Mouse (Mus musculus) ES-E14 (cell line): ENCODE measurements around the gene Tmem29. TPM values are rescaled to one million over a fixed set of nuclear protein-coding genes. Genes with fewer than 3 reads are reported as not detected.
"Not testable (repeated sequence)": the region's sequence is repeated elsewhere in the genome, so short reads cannot be mapped to it uniquely, and the experiment has no call there.

Experiments
- DNase-seq: peaks from one replicate; pipeline ENCODE4 v3.0.0-alpha.2; 2013; ENCODE audit warnings: low read depth, low spot score
- H3K27ac ChIP-seq: 2 replicates; pipeline ENCODE4 v1.5.1; 2012; ENCODE audit warnings: low read depth, mild to moderate bottlenecking, low read length, moderate library complexity, mixed read lengths; ENCODE audit not compliant: poor library complexity, insufficient read depth, severe bottlenecking
- H3K36me3 ChIP-seq: 2 replicates; pipeline ENCODE4 v1.6.1; 2012; ENCODE audit warnings: mild to moderate bottlenecking, low read length, moderate library complexity, mixed read lengths; ENCODE audit not compliant: control insufficient read depth, poor library complexity, insufficient read depth, severe bottlenecking
- H3K4me1 ChIP-seq, 2 experiments: fragments of 150-350 bp in 1 of 2; sonication (generic) in 1 of 2; 2 replicates each; pipeline ENCODE4 v1.6.1; 2012; ENCODE audit warnings: low read length in 2 of 2, mild to moderate bottlenecking in 1 of 2, mixed read lengths in 1 of 2; ENCODE audit not compliant: control insufficient read depth in 2 of 2, insufficient read depth in 2 of 2, poor library complexity in 1 of 2
- H3K4me3 ChIP-seq, 2 experiments: fragments of 150-350 bp in 1 of 2; sonication (generic) in 1 of 2; 2 replicates each; pipeline ENCODE4 v1.5.1; 2012; ENCODE audit warnings: low read length in 2 of 2, low read depth in 1 of 2, mild to moderate bottlenecking in 1 of 2, mixed read lengths in 1 of 2; ENCODE audit not compliant: insufficient read depth in 1 of 2, poor library complexity in 1 of 2, severe bottlenecking in 1 of 2
- H3K9ac ChIP-seq: 2 replicates; pipeline ENCODE4 v1.6.1; 2012; ENCODE audit warnings: low read depth, mild to moderate bottlenecking, low read length, mixed read lengths; ENCODE audit not compliant: poor library complexity, insufficient read depth, severe bottlenecking
- H3K9me3 ChIP-seq: fragments of 150-350 bp; sonication (generic); 2 replicates; pipeline ENCODE4 v1.6.1; 2012; ENCODE audit warnings: low read depth, mild to moderate bottlenecking, low read length; ENCODE audit not compliant: control insufficient read depth, insufficient read depth
- CHD2 ChIP-seq: IDR thresholded peaks from 2 replicates; pipeline ENCODE4 v1.6.1; 2014; ENCODE audit warnings: mild to moderate bottlenecking, low read depth, low read length, inconsistent platforms
- HCFC1 ChIP-seq: IDR thresholded peaks from 2 replicates; pipeline ENCODE4 v1.6.1; 2012; ENCODE audit warnings: low read length, inconsistent platforms, borderline replicate concordance; ENCODE audit not compliant: insufficient read depth
- MAFK ChIP-seq: IDR thresholded peaks from 2 replicates; pipeline ENCODE4 v1.6.1; 2014; ENCODE audit warnings: mild to moderate bottlenecking, low read depth, low read length, inconsistent platforms; ENCODE audit not compliant: insufficient read depth
- ZC3H11A ChIP-seq: IDR thresholded peaks from 2 replicates; pipeline ENCODE4 v1.6.1; 2012; ENCODE audit warnings: low read depth, mild to moderate bottlenecking, inconsistent platforms, low read length, borderline replicate concordance
- ZNF384 ChIP-seq: IDR thresholded peaks from 2 replicates; pipeline ENCODE4 v1.6.1; 2012; ENCODE audit warnings: low read depth, low read length, inconsistent platforms
- in situ Hi-C, 2 experiments: fragments of 600-800 bp; cut with MboI; formaldehyde crosslinking; loops; one replicate each; pipeline ENCODE4 v1.15.1; 2025; ENCODE audit warnings: low sequenced_read_pairs in 2 of 2, inconsistent platforms in 1 of 2; ENCODE audit not compliant: unreplicated experiment in 2 of 2
- total RNA-seq: library from RNA; depleted of rRNA; stranded (reverse); fragments of 300-350 nt; gene quantifications from 2 replicates; pipeline ENCODE4 v1.2.3, GENCODE M21; 2012; rRNA removed

Tmem29 gene
- total RNA-seq, result 14.7 and 19.4 TPM in 2 replicates

- no peaks in the 10 kb centered on the region for H3K9me3 ChIP-seq
- peak within 1 kb of the TSS; percentile 68; the same call in 1 of the 2 replicates for H3K27ac ChIP-seq
- in situ Hi-C loops, result no loop called here
- DNase-seq, result peak; percentile 47
- no peaks in the 10 kb centered on the region for H3K4me1 ChIP-seq
- peak within 1 kb of the TSS; percentile 70 to 80 for H3K4me3 ChIP-seq
- H3K36me3 ChIP-seq, result no peaks in the 10 kb centered on the region
- TF ChIP-seq CHD2, result no peak
- TF ChIP-seq ZC3H11A, result peak; percentile 26; the same call in 1 of the 2 replicates
- 0 out of 2 replicates have a peak, but pooled peaks have one; percentile 70 for TF ChIP-seq HCFC1
- peak; percentile 100 for TF ChIP-seq ZNF384
- peak; percentile 69; the same call in 1 of the 2 replicates for TF ChIP-seq MAFK
- H3K9ac ChIP-seq, result peak within 1 kb of the TSS; percentile 80
Measured at GRCm38 (mm10) chrX:150458766-150459350, at the start of gene Tmem29. Gene Tmem29 (minus strand): TSS chrX:150459154.

GRCm38 (mm10) chrX:150508696-150509095, 49.7 kb upstream of the Tmem29 start:
- no peak for DNase-seq
- in situ Hi-C loops, result loop anchor here (25.0 kb wide), 1 partner anchor 454 kb away; no protein-coding TSS in a partner anchor
- Histone ChIP-seq H3K4me3 (no peak overlapping the region), H3K9ac (no peak overlapping the region; the same call in 1 of the 2 replicates), H3K27ac (no peak overlapping the region), H3K4me1 (no peaks in the 10 kb centered on the region), H3K9me3 (no peaks in the 10 kb centered on the region), H3K36me3 (no peaks in the 10 kb centered on the region)
- TF ChIP-seq MAFK, result no peak
- no peak for TF ChIP-seq ZNF384
- no peak for TF ChIP-seq CHD2
- no peak for TF ChIP-seq ZC3H11A
- TF ChIP-seq HCFC1, result no peak

- H3K9me3 ChIP-seq, H3K36me3 ChIP-seq, H3K4me1 ChIP-seq, H3K9ac ChIP-seq, in situ Hi-C loops, H3K27ac ChIP-seq, H3K4me3 ChIP-seq, DNase-seq: not testable (repeated sequence)
Measured at GRCm38 (mm10) chrX:150487811-150488210, 28.9 kb upstream of the Tmem29 start.

- H3K36me3 ChIP-seq, DNase-seq, H3K4me3 ChIP-seq, H3K9me3 ChIP-seq, H3K27ac ChIP-seq, H3K4me1 ChIP-seq, in situ Hi-C loops, H3K9ac ChIP-seq: not testable (repeated sequence)
Measured at GRCm38 (mm10) chrX:150486314-150487030, 27.5 kb upstream of the Tmem29 start.
